Comparison of ENCODE assay signal across 14 mouse cellular contexts in the genomic region with DNA sequence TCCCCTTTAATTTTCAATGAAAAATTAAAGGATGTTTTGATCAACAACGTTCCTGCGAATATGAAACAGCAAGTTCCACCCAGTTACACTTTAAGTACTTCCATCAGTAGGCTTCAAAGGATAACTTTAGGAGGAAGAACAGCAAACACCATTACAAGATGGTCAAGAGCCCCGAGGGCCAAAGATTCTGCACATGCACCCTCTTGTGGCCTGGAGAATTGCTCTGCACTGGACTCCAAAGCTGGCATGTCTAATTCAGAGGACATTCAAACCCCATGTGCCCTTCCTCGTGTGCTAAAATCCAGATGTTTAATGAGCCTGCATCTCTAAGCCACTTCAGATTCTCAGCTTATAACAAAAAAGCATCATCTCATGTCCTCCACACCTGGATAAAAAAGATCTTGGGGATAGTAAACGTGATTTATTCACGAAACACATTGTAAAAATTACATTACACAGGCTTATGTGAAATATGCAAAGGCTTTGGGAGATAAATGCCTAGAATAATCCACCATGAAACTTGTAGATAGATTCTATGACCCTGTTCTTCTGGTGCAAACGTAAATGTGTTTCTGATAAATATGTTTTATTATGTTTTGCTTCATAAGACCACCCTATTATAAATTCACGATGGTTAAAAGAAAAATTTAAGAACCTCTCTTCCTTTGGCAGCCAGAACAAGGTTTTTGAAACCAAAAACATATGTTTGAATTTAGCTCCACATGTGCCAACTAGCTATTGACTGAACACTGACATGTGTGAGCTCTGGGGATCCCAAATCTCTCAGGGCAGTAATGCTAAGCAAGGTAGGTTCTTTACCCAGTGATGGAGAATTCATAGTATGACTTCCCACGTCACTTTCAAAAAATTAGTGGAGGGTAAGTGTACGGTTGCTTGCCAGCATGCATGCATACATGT.
DNase-seq lines count a peak whose midpoint lies in the region; ATAC-seq and TF ChIP-seq lines count a peak whose summit lies in the region.
"Had no signal": no experiment of that assay in that cellular context is flagged by ENCODE, and none has a peak within 500 bp of the region (broad histone marks: within the 10 kb centered on the region; RNA-seq: fewer than 3 reads in every experiment).

No protein-coding gene starts in this region.

- no peak overlapping the region for H3K9ac ChIP-seq in intestine, postnatal 0 days (ENCODE audit: low read depth, low read length)
- H3K9ac ChIP-seq in intestine, embryonic 15.5 days, result no peak overlapping the region
- no peak overlapping the region for H3K9ac ChIP-seq in lung, postnatal 0 days (replicated peaks; ENCODE audit: low read depth)
- H3K9ac ChIP-seq in stomach, postnatal 0 days (ENCODE audit: low read length), result no peak overlapping the region
- H3K9ac ChIP-seq: heart, embryonic 15.5 days; hindbrain, embryonic 14.5 days; midbrain, embryonic 13.5 days had no signal

- H3K4me3 ChIP-seq in cerebellum, adult 2 months (replicated peaks; ENCODE audit: insufficient read depth, low read depth, low read length), result no peak overlapping the region
- no peak overlapping the region for H3K4me3 ChIP-seq in intestine, postnatal 0 days (ENCODE audit: low read depth, low read length)
- H3K4me3 ChIP-seq in intestine, embryonic 15.5 days (replicated peaks), result no peak overlapping the region
- no peak overlapping the region for H3K4me3 ChIP-seq in lung, postnatal 0 days (ENCODE audit: low read depth, low read length)
- H3K4me3 ChIP-seq in stomach, postnatal 0 days (ENCODE audit: low read depth, low read length), result no peak overlapping the region
- H3K4me3 ChIP-seq: heart, embryonic 15.5 days; midbrain, embryonic 13.5 days had no signal

- no peaks in the 10 kb centered on the region for H3K27me3 ChIP-seq in cerebellum, adult 2 months (ENCODE audit: control insufficient read depth, insufficient read depth, low read length)
- H3K27me3 ChIP-seq in intestine, postnatal 0 days (replicated peaks; ENCODE audit: control insufficient read depth, insufficient read depth, low read length), result no peaks in the 10 kb centered on the region
- H3K27me3 ChIP-seq in intestine, embryonic 15.5 days (replicated peaks), result no peaks in the 10 kb centered on the region
- H3K27me3 ChIP-seq in lung, postnatal 0 days (replicated peaks; ENCODE audit: insufficient read depth, low read length), result no peaks in the 10 kb centered on the region
- no peaks in the 10 kb centered on the region for H3K27me3 ChIP-seq in stomach, postnatal 0 days (ENCODE audit: control insufficient read depth, insufficient read depth, low read length)
- H3K27me3 ChIP-seq: heart, embryonic 15.5 days; midbrain, embryonic 13.5 days had no signal

- 81% methylated on average over 10 of the region's 10 CpGs for WGBS in cerebellum, adult 2 months
- WGBS in intestine, postnatal 0 days, result 85% methylated on average over 10 of the region's 10 CpGs
- WGBS in intestine, embryonic 15.5 days, result 77% methylated on average over 10 of the region's 10 CpGs
- WGBS in lung, postnatal 0 days, result 74% methylated on average over 10 of the region's 10 CpGs
- WGBS in stomach, postnatal 0 days, result 77% methylated on average over 10 of the region's 10 CpGs

- DNase-seq in cerebellum, adult 2 months, result no peak
- no peak for DNase-seq in cerebellum, adult 9-10 months
- no peak for DNase-seq in lung, postnatal 0 days (ENCODE audit: low spot score)
- DNase-seq in lung, postnatal 4 days, result no peak
- no peak for DNase-seq in stomach, postnatal 0 days (ENCODE audit: low spot score)
- no peak for DNase-seq in natural killer cell, adult 2 months (ENCODE audit: low spot score in 2 of 2)
- DNase-seq: cerebellum, adult 11 months; thymus, postnatal 4 days had no signal

- no peaks in the 10 kb centered on the region for H3K4me1 ChIP-seq in cerebellum, adult 2 months (ENCODE audit: control insufficient read depth, insufficient read depth, low read length)
- H3K4me1 ChIP-seq in intestine, postnatal 0 days (replicated peaks; ENCODE audit: control insufficient read depth, insufficient read depth, low read length), result no peaks in the 10 kb centered on the region
- no peaks in the 10 kb centered on the region for H3K4me1 ChIP-seq in intestine, embryonic 15.5 days (replicated peaks)
- H3K4me1 ChIP-seq in lung, postnatal 0 days (ENCODE audit: insufficient read depth, low read depth, low read length), result no peaks in the 10 kb centered on the region
- no peaks in the 10 kb centered on the region for H3K4me1 ChIP-seq in stomach, postnatal 0 days (replicated peaks; ENCODE audit: control insufficient read depth, insufficient read depth)
- H3K4me1 ChIP-seq: heart, embryonic 15.5 days; midbrain, embryonic 13.5 days had no signal

- no peak for ATAC-seq in intestine, postnatal 0 days
- ATAC-seq in intestine, embryonic 15.5 days, result no peak
- ATAC-seq in lung, postnatal 0 days, result no peak
- no peak for ATAC-seq in stomach, postnatal 0 days (ENCODE audit: low FRiP score, low TSS enrichment)
- ATAC-seq: midbrain, embryonic 13.5 days had no signal

- no peak for TF ChIP-seq POLR2A in cerebellum, adult 2 months (IDR thresholded peaks at IDR 0.05; ENCODE audit: borderline replicate concordance, insufficient read depth, low read length)

- peak; percentile 18; the same call in 1 of the 2 replicates for TF ChIP-seq CTCF in cerebellum, adult 2 months (IDR thresholded peaks at IDR 0.05; ENCODE audit: borderline replicate concordance, insufficient read depth, low read depth, low read length)
- TF ChIP-seq CTCF in intestine, postnatal 0 days (IDR thresholded peaks at IDR 0.05; ENCODE audit: low read depth), result peak; percentile 31; the same call in 1 of the 2 replicates
- peak; percentile 44 for TF ChIP-seq CTCF in lung, postnatal 0 days (IDR thresholded peaks at IDR 0.05)
- TF ChIP-seq CTCF in stomach, postnatal 0 days (IDR thresholded peaks at IDR 0.05; ENCODE audit: low read depth), result peak; percentile 50

- no peak for TF ChIP-seq EP300 in lung, postnatal 0 days (IDR thresholded peaks at IDR 0.05)
- no peak for TF ChIP-seq EP300 in stomach, postnatal 0 days (optimal IDR thresholded peaks at IDR 0.05)

- no peak overlapping the region for H3K4me2 ChIP-seq in intestine, postnatal 0 days (replicated peaks; ENCODE audit: low read depth)
- H3K4me2 ChIP-seq in intestine, embryonic 15.5 days (replicated peaks), result no peak overlapping the region
- no peak overlapping the region for H3K4me2 ChIP-seq in lung, postnatal 0 days (replicated peaks; ENCODE audit: low read depth, low read length)
- no peak overlapping the region for H3K4me2 ChIP-seq in stomach, postnatal 0 days (replicated peaks; ENCODE audit: low read depth)
- H3K4me2 ChIP-seq: heart, embryonic 15.5 days; hindbrain, embryonic 14.5 days; liver, embryonic 11.5 days; midbrain, embryonic 13.5 days had no signal

- H3K9me3 ChIP-seq in intestine, postnatal 0 days (ENCODE audit: control insufficient read depth), result no peaks in the 10 kb centered on the region
- H3K9me3 ChIP-seq in intestine, embryonic 15.5 days, result no peaks in the 10 kb centered on the region
- no peaks in the 10 kb centered on the region for H3K9me3 ChIP-seq in lung, postnatal 0 days (ENCODE audit: low read length)
- H3K9me3 ChIP-seq in stomach, postnatal 0 days (ENCODE audit: control insufficient read depth, low read length), result no peaks in the 10 kb centered on the region
- H3K9me3 ChIP-seq: heart, embryonic 15.5 days; midbrain, embryonic 13.5 days had no signal

- no peaks in the 10 kb centered on the region for H3K36me3 ChIP-seq in intestine, postnatal 0 days (ENCODE audit: control insufficient read depth, insufficient read depth)
- H3K36me3 ChIP-seq in intestine, embryonic 15.5 days, result no peaks in the 10 kb centered on the region
- no peaks in the 10 kb centered on the region for H3K36me3 ChIP-seq in lung, postnatal 0 days (ENCODE audit: insufficient read depth, low read length)
- no peaks in the 10 kb centered on the region for H3K36me3 ChIP-seq in stomach, postnatal 0 days (ENCODE audit: control insufficient read depth, insufficient read depth, low read length)
- H3K36me3 ChIP-seq: heart, embryonic 15.5 days; midbrain, embryonic 13.5 days had no signal

- H3K27ac ChIP-seq in cerebellum, adult 2 months (ENCODE audit: insufficient read depth, low read length), result no peak overlapping the region
- H3K27ac ChIP-seq in intestine, postnatal 0 days (ENCODE audit: low read depth, low read length), result no peak overlapping the region
- H3K27ac ChIP-seq in intestine, embryonic 15.5 days, result no peak overlapping the region
- no peak overlapping the region for H3K27ac ChIP-seq in lung, postnatal 0 days (ENCODE audit: low read length)
- H3K27ac ChIP-seq in stomach, postnatal 0 days (replicated peaks), result no peak overlapping the region
- H3K27ac ChIP-seq: heart, embryonic 15.5 days; hindbrain, embryonic 14.5 days; midbrain, embryonic 13.5 days had no signal
